In genomic region chr12:108657350-108657749, GRCm38 (mm10) we compare ENCODE assay signal across 8 mouse cellular contexts. TPM values are rescaled to one million over a fixed set of nuclear protein-coding genes. Genes with fewer than 3 reads are reported as not detected.
A peak's percentile ranks its signal among the peaks of the same experiment; 100 is the strongest.
DNase-seq lines count a peak whose midpoint lies in the region; ATAC-seq and TF ChIP-seq lines count a peak whose summit lies in the region.

No protein-coding gene starts in this region.

- in situ Hi-C loops in CH12.LX (cut with MboI; ENCODE audit: low pct_ligation_motif_present, low pct_unique_long_range_greater_than_20kb, low sequenced_read_pairs), result no loop called here

- no peak overlapping the region for H3K9ac ChIP-seq in heart, embryonic 11.5 days (ENCODE audit: low read depth, low read length)
- no peak overlapping the region for H3K9ac ChIP-seq in CH12.LX (ENCODE audit: insufficient read depth, low read depth)
- H3K9ac ChIP-seq in heart, postnatal 0 days (replicated peaks; ENCODE audit: low read depth, low read length), result no peak overlapping the region
- H3K9ac ChIP-seq in limb, embryonic 14.5 days (ENCODE audit: low read depth, low read length, severe bottlenecking), result no peak overlapping the region

- TF ChIP-seq POLR2A in CH12.LX (IDR thresholded peaks at IDR 0.05; ENCODE audit: low read depth, low read length), result no peak
- no peak for TF ChIP-seq POLR2A in limb, embryonic 14.5 days (IDR thresholded peaks at IDR 0.05; ENCODE audit: borderline replicate concordance, extremely low read depth, insufficient read depth, insufficient read length)

- peaks cover 19% of the 10 kb centered on the region for H3K4me1 ChIP-seq in heart, embryonic 11.5 days (ENCODE audit: control insufficient read depth, insufficient read depth, low read length)
- H3K4me1 ChIP-seq in CH12.LX (ENCODE audit: control insufficient read depth in 1 of 2, insufficient read depth in 2 of 2), result peaks cover 0 to 23% of the 10 kb centered on the region in 2 experiments; a peak in 2 of 4 replicates
- peaks cover 12% of the 10 kb centered on the region for H3K4me1 ChIP-seq in heart, postnatal 0 days (ENCODE audit: control insufficient read depth, insufficient read depth)
- no peaks in the 10 kb centered on the region for H3K4me1 ChIP-seq in limb, embryonic 14.5 days (ENCODE audit: control insufficient read depth, insufficient read depth, low read length)

- ATAC-seq in heart, embryonic 11.5 days (replicated peaks; ENCODE audit: insufficient number of reproducible peaks, low FRiP score, low TSS enrichment), result no peak; the same call in 1 of the 2 replicates
- peak; percentile 57 for ATAC-seq in heart, postnatal 0 days (ENCODE audit: insufficient read depth, low read depth)
- ATAC-seq in limb, embryonic 14.5 days (ENCODE audit: low FRiP score, low read depth), result no peak; the same call in 1 of the 2 replicates

- no peak overlapping the region for H3K4me3 ChIP-seq in heart, embryonic 11.5 days (ENCODE audit: low read depth, low read length)
- H3K4me3 ChIP-seq in CH12.LX (replicated peaks in 1 of 3; ENCODE audit: low read depth in 2 of 3, low read length in 2 of 3, poor library complexity in 1 of 3), result no peak overlapping the region
- no peak overlapping the region for H3K4me3 ChIP-seq in heart, postnatal 0 days (ENCODE audit: low read depth, low read length)
- H3K4me3 ChIP-seq in limb, embryonic 14.5 days (replicated peaks; ENCODE audit: low read length), result no peak overlapping the region

- no peak overlapping the region; the same call in 1 of the 2 replicates for H3K27ac ChIP-seq in heart, embryonic 11.5 days (ENCODE audit: low read depth, low read length)
- no peak overlapping the region for H3K27ac ChIP-seq in CH12.LX (ENCODE audit: insufficient read depth, low read depth)
- H3K27ac ChIP-seq in heart, postnatal 0 days (ENCODE audit: low read depth), result peak overlapping the region; percentile 28
- H3K27ac ChIP-seq in limb, embryonic 14.5 days (replicated peaks; ENCODE audit: low read depth, low read length), result no peak overlapping the region

- peak; percentile 47 to 73; a peak in 3 of 4 replicates for TF ChIP-seq CTCF in CH12.LX (conservative IDR thresholded peaks at IDR 0.05 in 1 of 2, IDR thresholded peaks at IDR 0.05 in 1 of 2; ENCODE audit: low read depth in 2 of 2, low read length in 2 of 2)
- TF ChIP-seq CTCF in heart, postnatal 0 days (IDR thresholded peaks at IDR 0.05; ENCODE audit: low read depth), result peak; percentile 70

- TF ChIP-seq EP300 in CH12.LX (IDR thresholded peaks at IDR 0.05; ENCODE audit: low read length), result no peak
- TF ChIP-seq EP300 in heart, postnatal 0 days (IDR thresholded peaks at IDR 0.05; ENCODE audit: low read depth), result no peak

- H3K27me3 ChIP-seq in heart, embryonic 11.5 days (ENCODE audit: control insufficient read depth, insufficient read depth, low read length), result no peaks in the 10 kb centered on the region
- H3K27me3 ChIP-seq in CH12.LX (replicated peaks), result no peaks in the 10 kb centered on the region
- no peaks in the 10 kb centered on the region for H3K27me3 ChIP-seq in heart, postnatal 0 days (ENCODE audit: control insufficient read depth, insufficient read depth, low read length)
- no peaks in the 10 kb centered on the region for H3K27me3 ChIP-seq in limb, embryonic 14.5 days (ENCODE audit: control insufficient read depth, insufficient read depth, low read length)

- TF ChIP-seq RAD21 in CH12.LX (IDR thresholded peaks at IDR 0.05; ENCODE audit: low read depth, low read length), result peak; percentile 49

- H3K79me2 ChIP-seq in CH12.LX (replicated peaks; ENCODE audit: control insufficient read depth, extremely low read depth, insufficient read depth, poor library complexity, severe bottlenecking), result no peaks in the 10 kb centered on the region

- peaks cover 14% of the 10 kb centered on the region for H3K36me3 ChIP-seq in heart, embryonic 11.5 days (ENCODE audit: control insufficient read depth, insufficient read depth, low read length)
- peaks cover 0 to 71% of the 10 kb centered on the region in 2 experiments for H3K36me3 ChIP-seq in CH12.LX (replicated peaks in 1 of 2; ENCODE audit: control insufficient read depth in 1 of 2, insufficient read depth in 1 of 2, low read length in 1 of 2)
- H3K36me3 ChIP-seq in heart, postnatal 0 days (replicated peaks; ENCODE audit: control insufficient read depth, insufficient read depth, low read length), result peaks cover 35% of the 10 kb centered on the region
- peaks cover 64% of the 10 kb centered on the region for H3K36me3 ChIP-seq in limb, embryonic 14.5 days (ENCODE audit: control insufficient read depth, insufficient read depth, low read length)

- no peaks in the 10 kb centered on the region for H3K9me3 ChIP-seq in heart, embryonic 11.5 days (replicated peaks; ENCODE audit: control insufficient read depth, low read length)
- H3K9me3 ChIP-seq in CH12.LX (replicated peaks; ENCODE audit: low read length), result no peaks in the 10 kb centered on the region
- H3K9me3 ChIP-seq in heart, postnatal 0 days (replicated peaks; ENCODE audit: control insufficient read depth, low read length), result no peaks in the 10 kb centered on the region
- H3K9me3 ChIP-seq in limb, embryonic 14.5 days (ENCODE audit: control insufficient read depth, low read length), result no peaks in the 10 kb centered on the region

- DNase-seq in heart, adult 18-20 months, result peak; percentile 59 to 68
- DNase-seq in CH12.LX (ENCODE audit: extremely low read depth), result peak; percentile 49
- peak; percentile 74 to 78 for DNase-seq in cerebellum, postnatal 10 days
- peak; percentile 52 for DNase-seq in heart, postnatal 0 days (ENCODE audit: low spot score)
- DNase-seq in limb, embryonic 14.5 days (ENCODE audit: low spot score), result peak; percentile 5
- peak; percentile 57 for DNase-seq in retina, embryonic 14.5 days (ENCODE audit: low spot score)
- no peak for DNase-seq in ovary, postnatal 14 days (ENCODE audit: low spot score)

- no peak overlapping the region for H3K4me2 ChIP-seq in heart, embryonic 11.5 days
- no peak overlapping the region for H3K4me2 ChIP-seq in CH12.LX (ENCODE audit: insufficient read depth, low read depth, poor library complexity, severe bottlenecking)
- H3K4me2 ChIP-seq in heart, postnatal 0 days (ENCODE audit: low read depth, low read length), result no peak overlapping the region
- H3K4me2 ChIP-seq in limb, embryonic 14.5 days (replicated peaks; ENCODE audit: low read depth, low read length, severe bottlenecking), result no peak overlapping the region

- 85% methylated on average over 1 of the region's 1 CpGs for WGBS in heart, embryonic 11.5 days (ENCODE audit: insufficient replicate concordance)
- WGBS in heart, postnatal 0 days, result 85% methylated on average over 1 of the region's 1 CpGs
- WGBS in limb, embryonic 14.5 days, result 93% methylated on average over 1 of the region's 1 CpGs

- dilution Hi-C loops in CH12.LX (cut with MboI; ENCODE audit: extremely low pct_ligation_motif_present, extremely low pct_unique_long_range_greater_than_20kb, low sequenced_read_pairs), result no loop called here

TF ChIP-seq in CH12.LX, 34 proteins besides CTCF, POLR2A, EP300 and RAD21:
- TF ChIP-seq TCF12 (IDR thresholded peaks at IDR 0.05; ENCODE audit: low read depth, low read length) (no peak), SMC3 (IDR thresholded peaks at IDR 0.05; ENCODE audit: low read depth, low read length) (peak; percentile 64)
TF ChIP-seq in CH12.LX: peak in this region for 1.

RNA-seq across cellular contexts. Expression of gene Degs2, which starts 44.8 kb away (rescaled TPM):
- 1 to 10 TPM in 1 of 2 experiments, under 1 TPM in 1; 0.17 to 1.1 TPM for total RNA-seq in heart, adult 18-20 months (2021)
- 0.54 and 1.2 TPM in 2 replicates for polyA plus RNA-seq in heart, embryonic 11.5 days (2014; fragmentation: Nextera tagmentation; extraction: Ambion mirVana)
- total RNA-seq in CH12.LX (2012; rRNA removed), result not detected in 2 replicates
- total RNA-seq in CH12.LX (2014; rRNA removed), result not detected in 2 replicates
- polyA plus RNA-seq in CH12.LX (2012; ENCODE audit: insufficient read length, low read depth), result 0.34 TPM in 1 of 2 replicates, not detected in the other
- total RNA-seq in heart, postnatal 0 days (2014; rRNA removed; ENCODE audit: low replicate concordance), result 2.3 TPM in 1 of 2 replicates, not detected in the other
- polyA plus RNA-seq in heart, postnatal 0 days (2015; fragmentation: Nextera tagmentation; extraction: Ambion mirVana), result 0.12 and 0.38 TPM in 2 replicates
- not detected in 2 replicates for polyA plus RNA-seq in limb, embryonic 14.5 days (2012; rRNA removed)
- polyA plus RNA-seq in limb, embryonic 14.5 days (2014; fragmentation: Nextera tagmentation; extraction: Ambion mirVana), result 1.1 and 1.8 TPM in 2 replicates
